Mouse (Mus musculus) lung, postnatal 0 days (tissue): Measurements from ENCODE around the gene Slc4a4. TPM values are rescaled to one million over a fixed set of nuclear protein-coding genes. Genes with fewer than 3 reads are reported as not detected.
A peak's percentile ranks its signal among the peaks of the same experiment; 100 is the strongest.

ENCODE experiments used
- ATAC-seq: fragments of 200-750 bp; cut with Nextera tagmentation; 2 replicates; pipeline ENCODE4 v1.8.0; 2017; ENCODE audit warnings: moderate library complexity
- DNase-seq: peaks from one replicate; pipeline ENCODE4 v3.0.0-alpha.2; 2016; ENCODE audit warnings: low spot score
- H3K27ac ChIP-seq: fragments of 300-500 bp; sonication (generic); 2 replicates; pipeline ENCODE4 v1.5.1; 2014; ENCODE audit warnings: antibody characterized with exemption, mild to moderate bottlenecking, low read length, mixed read lengths
- H3K27me3 ChIP-seq: fragments of 300-500 bp; sonication (generic); replicated peaks from 2 replicates; pipeline ENCODE4 v1.6.1; 2014; ENCODE audit warnings: low read length, mixed read lengths; ENCODE audit not compliant: insufficient read depth
- H3K36me3 ChIP-seq: fragments of 300-500 bp; sonication (generic); 2 replicates; pipeline ENCODE4 v1.6.1; 2014; ENCODE audit warnings: low read length, mixed read lengths; ENCODE audit not compliant: insufficient read depth
- H3K4me1 ChIP-seq: fragments of 300-500 bp; sonication (generic); 2 replicates; pipeline ENCODE4 v1.6.1; 2014; ENCODE audit warnings: antibody characterized with exemption, low read depth, low read length, mixed read lengths; ENCODE audit not compliant: insufficient read depth
- H3K4me2 ChIP-seq: fragments of 300-500 bp; sonication (generic); replicated peaks from 2 replicates; pipeline ENCODE4 v1.6.1; 2014; ENCODE audit warnings: low read depth, mild to moderate bottlenecking, low read length, moderate library complexity, mixed read lengths
- H3K4me3 ChIP-seq: fragments of 300-500 bp; sonication (generic); 2 replicates; pipeline ENCODE4 v1.5.1; 2014; ENCODE audit warnings: low read depth, low read length
- H3K9ac ChIP-seq: fragments of 300-500 bp; sonication (generic); replicated peaks from 2 replicates; pipeline ENCODE4 v1.6.1; 2014; ENCODE audit warnings: low read depth, mild to moderate bottlenecking
- H3K9me3 ChIP-seq: fragments of 300-500 bp; sonication (generic); 2 replicates; pipeline ENCODE4 v1.6.1; 2016; ENCODE audit warnings: low read length, mixed read lengths
- CTCF ChIP-seq: IDR thresholded peaks from 2 replicates; pipeline ENCODE4 v1.5.1; 2016; ENCODE audit warnings: antibody characterized with exemption, mild to moderate bottlenecking
- EP300 ChIP-seq: IDR thresholded peaks from 2 replicates; pipeline ENCODE4 v1.6.1; 2016; ENCODE audit warnings: antibody characterized with exemption, mild to moderate bottlenecking, control low read depth
- WGBS: fragments of 180-500 bp; shearing (Covaris S2); extraction: QIAGEN DNeasy Blood & Tissue Kit; methylation state at CpG from one replicate; pipeline ENCODE4 v1.1.7; 2014; 5-methylcytosine and 5-hydroxymethylcytosine counted together
- polyA plus RNA-seq: library from polyadenylated mRNA; unstranded; fragments of >200 nt; fragmentation: Nextera tagmentation; extraction: Ambion mirVana; gene quantifications from 2 replicates; pipeline ENCODE4 v1.2.1, GENCODE M21; 2015

Gene Slc4a4
- polyA plus RNA-seq, 1 experiment from 2014 or later: 2.9 TPM

DNA sequence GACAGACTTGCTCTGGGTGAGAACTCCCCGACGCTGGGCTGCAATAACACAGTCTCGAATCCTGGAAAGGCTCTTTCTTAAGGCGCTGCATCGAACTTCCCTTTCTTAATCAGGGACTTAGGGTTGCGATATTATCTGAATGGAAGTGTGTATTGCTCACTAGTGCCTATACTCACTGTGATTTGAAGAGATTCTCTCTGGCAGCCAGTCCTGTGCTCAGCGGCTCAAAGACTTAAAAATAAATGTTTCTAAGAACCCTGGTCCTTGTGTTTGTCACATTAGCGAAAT, 1.7 kb downstream of the Slc4a4 start:
- Histone ChIP-seq H3K4me3 (peak overlapping the region; percentile 79), H3K27me3 (no peaks in the 10 kb centered on the region), H3K9ac (no peak overlapping the region), H3K9me3 (no peaks in the 10 kb centered on the region), H3K27ac (no peak overlapping the region), H3K4me2 (peak overlapping the region; percentile 80), H3K4me1 (no peaks in the 10 kb centered on the region), H3K36me3 (no peaks in the 10 kb centered on the region)
- WGBS: 25% methylated on average over 8 of the region's 8 CpGs
- no peak for TF ChIP-seq EP300
- TF ChIP-seq CTCF: no peak
- ATAC-seq (no peak), DNase-seq (peak; percentile 11)

DNA sequence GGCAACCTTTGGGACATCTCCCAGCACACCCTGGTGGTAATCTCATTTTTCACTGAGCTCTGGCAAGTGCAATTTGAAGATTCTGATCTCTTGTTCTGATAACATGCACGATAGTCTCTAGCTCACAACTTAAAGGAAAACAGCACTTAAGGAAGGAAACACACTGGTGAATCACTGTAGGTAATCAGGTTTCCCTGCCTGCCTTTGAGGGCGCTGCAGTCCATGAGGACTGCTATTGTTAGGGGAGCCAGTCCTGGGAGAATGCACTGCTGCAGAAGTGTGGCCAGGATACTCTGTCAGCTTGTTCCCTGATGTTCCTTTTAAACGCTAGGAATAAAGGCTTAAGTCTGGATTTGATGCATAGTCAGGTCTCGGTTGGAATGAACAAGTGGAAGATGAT, 2.7 kb downstream of the Slc4a4 start:
- ATAC-seq (no peak), DNase-seq (peak; percentile 17)
- 30% methylated on average over 4 of the region's 4 CpGs for WGBS
- no peak overlapping the region for H3K9ac ChIP-seq
- no peaks in the 10 kb centered on the region for H3K36me3 ChIP-seq
- H3K4me1 ChIP-seq: no peaks in the 10 kb centered on the region
- H3K27me3 ChIP-seq: no peaks in the 10 kb centered on the region
- H3K4me2 ChIP-seq: no peak overlapping the region
- TF ChIP-seq EP300: no peak
- peak; percentile 46 for TF ChIP-seq CTCF
- no peaks in the 10 kb centered on the region for H3K9me3 ChIP-seq
- H3K4me3 ChIP-seq: no peak overlapping the region
- H3K27ac ChIP-seq: no peak overlapping the region

DNA sequence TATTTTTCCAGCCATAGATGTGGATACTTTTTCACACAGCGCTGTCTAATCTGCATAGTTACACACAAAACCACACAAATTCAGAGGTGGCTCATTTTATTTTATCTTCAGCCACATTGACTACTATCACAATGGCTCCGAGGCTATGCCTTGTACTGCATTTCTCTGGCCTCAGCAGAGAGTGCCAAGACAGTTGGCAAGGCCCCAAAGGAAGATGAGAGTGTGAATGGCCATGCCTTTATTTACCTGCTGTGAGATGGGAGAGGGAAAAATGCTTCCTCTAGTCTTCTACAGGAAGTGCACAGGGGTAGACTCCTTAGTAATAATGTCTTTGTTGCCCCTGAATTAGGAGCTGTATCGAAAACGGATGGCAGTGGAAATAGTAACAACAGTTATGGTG, 3.5 kb downstream of the Slc4a4 start:
- H3K27ac ChIP-seq: no peak overlapping the region
- H3K4me2 ChIP-seq: no peak overlapping the region
- H3K4me3 ChIP-seq: no peak overlapping the region
- DNase-seq: no peak
- no peak for ATAC-seq
- no peaks in the 10 kb centered on the region for H3K36me3 ChIP-seq
- no peaks in the 10 kb centered on the region for H3K9me3 ChIP-seq
- TF ChIP-seq EP300 (no peak), CTCF (no peak)
- H3K4me1 ChIP-seq: no peaks in the 10 kb centered on the region
- 83% methylated on average over 4 of the region's 4 CpGs for WGBS
- H3K27me3 ChIP-seq: no peaks in the 10 kb centered on the region
- H3K9ac ChIP-seq: no peak overlapping the region

DNA sequence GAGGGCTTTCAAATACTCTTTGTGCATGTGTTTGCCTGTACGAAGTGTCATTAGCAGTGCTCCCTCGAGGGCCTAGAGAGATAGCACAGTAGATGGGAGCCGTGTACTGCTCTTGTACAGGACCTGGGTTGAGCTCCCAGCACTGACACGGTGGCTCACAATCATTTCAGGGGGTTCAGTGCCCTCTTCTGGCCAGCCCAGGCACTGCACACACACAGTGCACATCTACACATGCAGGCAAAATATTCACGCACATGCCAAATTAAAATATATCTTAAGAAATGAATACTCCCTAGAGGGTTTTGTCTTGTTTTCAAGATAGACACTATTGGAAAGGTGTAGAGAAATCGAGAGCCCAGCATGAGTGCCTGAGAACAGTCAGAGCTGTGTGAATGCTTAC, 10.0 kb downstream of the Slc4a4 start:
- H3K9ac ChIP-seq: no peak overlapping the region
- H3K27me3 ChIP-seq: no peaks in the 10 kb centered on the region
- H3K4me1 ChIP-seq: no peaks in the 10 kb centered on the region
- no peak overlapping the region for H3K4me3 ChIP-seq
- ATAC-seq (no peak), DNase-seq (no peak)
- no peaks in the 10 kb centered on the region; the same call in 1 of the 2 replicates for H3K9me3 ChIP-seq
- TF ChIP-seq CTCF: peak; percentile 18; the same call in 1 of the 2 replicates
- no peak for TF ChIP-seq EP300
- no peak overlapping the region for H3K27ac ChIP-seq
- no peak overlapping the region for H3K4me2 ChIP-seq
- no peaks in the 10 kb centered on the region for H3K36me3 ChIP-seq
- 90% methylated on average over 6 of the region's 6 CpGs for WGBS

DNA sequence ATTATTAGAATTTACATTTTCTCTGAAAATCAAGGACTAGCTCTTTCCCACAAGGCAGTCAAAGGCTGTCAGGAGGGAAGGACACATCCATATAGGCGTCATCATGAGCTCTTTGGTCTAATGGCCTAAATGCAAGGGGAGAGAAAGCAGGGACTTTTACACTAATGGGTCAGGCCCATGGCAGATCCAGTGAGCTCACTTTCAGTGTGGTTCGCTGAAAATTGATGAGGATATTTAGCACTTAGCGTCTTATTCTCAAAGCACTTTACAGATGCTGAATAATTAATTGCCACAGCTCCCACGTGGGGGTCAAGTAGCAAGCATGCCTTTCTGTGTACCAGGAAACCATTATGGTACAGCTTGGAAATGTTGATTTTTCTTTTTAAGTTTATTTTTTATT, 16.5 kb downstream of the Slc4a4 start:
- Histone ChIP-seq H3K4me1 (no peaks in the 10 kb centered on the region), H3K36me3 (no peaks in the 10 kb centered on the region), H3K9ac (no peak overlapping the region), H3K9me3 (no peaks in the 10 kb centered on the region), H3K27me3 (no peaks in the 10 kb centered on the region), H3K4me2 (no peak overlapping the region), H3K27ac (no peak overlapping the region), H3K4me3 (no peak overlapping the region)
- 62% methylated on average over 4 of the region's 4 CpGs for WGBS
- DNase-seq (no peak), ATAC-seq (no peak)
- TF ChIP-seq CTCF (no peak), EP300 (no peak)

DNA sequence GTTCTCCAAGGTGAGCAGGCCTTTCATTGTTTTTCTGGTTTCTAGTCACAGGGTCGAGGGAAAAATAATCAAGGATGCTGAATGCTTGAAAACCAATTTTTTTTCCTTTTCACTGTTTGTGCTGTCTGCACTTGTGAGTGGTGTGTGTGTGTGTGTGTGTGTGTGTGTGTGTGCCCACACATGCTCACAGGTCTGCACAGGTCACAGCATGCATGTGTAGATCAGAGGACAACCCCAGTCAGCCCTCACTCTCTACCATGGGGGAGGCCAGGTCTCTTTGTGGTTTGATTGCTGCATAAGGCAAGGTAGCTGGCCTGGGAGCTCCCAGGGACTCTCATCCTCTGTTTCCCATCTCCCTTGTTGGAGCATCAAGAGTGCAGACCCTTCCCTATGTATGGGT, 16.9 kb downstream of the Slc4a4 start:
- no peak for ATAC-seq
- no peaks in the 10 kb centered on the region for H3K4me1 ChIP-seq
- DNase-seq: no peak
- no peak overlapping the region for H3K9ac ChIP-seq
- no peaks in the 10 kb centered on the region for H3K27me3 ChIP-seq
- no peak overlapping the region for H3K4me3 ChIP-seq
- 87% methylated on average over 1 of the region's 1 CpGs for WGBS
- no peak overlapping the region for H3K27ac ChIP-seq
- H3K4me2 ChIP-seq: no peak overlapping the region
- no peaks in the 10 kb centered on the region for H3K9me3 ChIP-seq
- no peaks in the 10 kb centered on the region for H3K36me3 ChIP-seq
- no peak for TF ChIP-seq EP300
- no peak for TF ChIP-seq CTCF

DNA sequence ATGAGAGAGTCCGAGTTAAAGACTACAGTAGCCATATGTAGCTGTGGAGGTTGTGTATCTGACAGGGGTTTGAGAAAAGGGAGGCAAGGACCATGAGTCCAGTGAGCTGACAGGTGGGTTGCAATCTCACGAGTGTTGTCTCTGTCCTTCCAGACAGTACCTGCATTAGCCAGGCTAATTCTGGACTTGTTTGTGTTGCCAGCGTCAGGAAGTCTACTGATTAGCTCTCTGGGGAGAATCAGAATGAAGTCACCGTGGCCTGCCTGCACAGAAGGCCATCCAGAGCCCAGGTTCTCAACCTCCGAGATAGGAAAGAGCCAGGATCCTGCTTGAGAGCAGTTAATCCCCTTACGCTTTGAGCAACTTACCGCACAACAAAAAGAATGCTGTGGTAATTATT, 18.2 kb downstream of the Slc4a4 start:
- TF ChIP-seq EP300: no peak
- TF ChIP-seq CTCF: no peak
- Histone ChIP-seq H3K9me3 (no peaks in the 10 kb centered on the region), H3K36me3 (no peaks in the 10 kb centered on the region), H3K27ac (no peak overlapping the region), H3K27me3 (no peaks in the 10 kb centered on the region), H3K4me1 (no peaks in the 10 kb centered on the region), H3K4me3 (no peak overlapping the region), H3K9ac (no peak overlapping the region), H3K4me2 (no peak overlapping the region)
- DNase-seq (no peak), ATAC-seq (no peak)
- WGBS: 76% methylated on average over 7 of the region's 7 CpGs
